Mouse (Mus musculus): ENCODE data around the gene Sirt4.

DNA sequence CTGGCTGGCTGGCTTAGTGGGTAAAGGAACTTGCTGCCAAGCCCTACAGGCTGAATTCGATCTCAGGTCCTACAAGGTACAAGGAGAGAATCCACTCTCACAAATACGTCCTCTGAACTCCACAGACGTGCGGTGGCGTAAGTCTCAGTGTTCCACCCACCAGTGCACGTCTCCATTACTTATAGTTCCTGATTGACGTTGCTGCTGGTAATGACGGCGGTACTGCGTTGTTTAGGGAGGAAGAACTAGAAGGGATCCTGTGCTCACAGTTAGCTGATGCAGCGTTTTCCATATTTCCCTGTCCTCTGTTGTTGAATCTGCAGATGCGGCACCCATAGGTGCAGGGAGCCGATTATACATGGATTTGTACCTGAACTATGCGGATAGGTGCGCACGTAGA is 29.2 kb upstream of the Sirt4 start:
- TF ChIP-seq CTCF (conservative IDR thresholded peaks at IDR 0.05; ENCODE audit: low read length), result no peak
- no peak for TF ChIP-seq NANOG (IDR thresholded peaks at IDR 0.05; ENCODE audit: borderline replicate concordance, low read length)
